Mouse (Mus musculus) lung, embryonic 14.5 days (tissue): ENCODE measurements around the gene Ropn1l. TPM values are rescaled to one million over a fixed set of nuclear protein-coding genes. Genes with fewer than 3 reads are reported as not detected.
A peak's percentile ranks its signal among the peaks of the same experiment; 100 is the strongest.

Experiments
- ATAC-seq: fragments of 200-750 bp; cut with Nextera tagmentation; 2 replicates; pipeline ENCODE4 v1.8.0; 2017; ENCODE audit warnings: mild to moderate bottlenecking, moderate TSS enrichment, moderate library complexity; ENCODE audit not compliant: insufficient read depth
- DNase-seq: peaks from one replicate; pipeline ENCODE4 v3.0.0-alpha.2; 2015
- H3K27ac ChIP-seq: fragments of 300-500 bp; sonication (generic); 2 replicates; pipeline ENCODE4 v1.5.1; 2014; ENCODE audit warnings: low read depth, mild to moderate bottlenecking, moderate library complexity
- H3K27me3 ChIP-seq: fragments of 300-500 bp; sonication (generic); 2 replicates; pipeline ENCODE4 v1.6.1; 2014; ENCODE audit warnings: low read length, control low read depth; ENCODE audit not compliant: insufficient read depth
- H3K36me3 ChIP-seq: fragments of 300-500 bp; sonication (generic); 2 replicates; pipeline ENCODE4 v1.6.1; 2014; ENCODE audit warnings: control low read depth; ENCODE audit not compliant: insufficient read depth
- H3K4me1 ChIP-seq: fragments of 300-500 bp; sonication (generic); 2 replicates; pipeline ENCODE4 v1.6.1; 2014; ENCODE audit warnings: antibody characterized with exemption, control low read depth; ENCODE audit not compliant: insufficient read depth
- H3K4me2 ChIP-seq: fragments of 300-500 bp; sonication (generic); 2 replicates; pipeline ENCODE4 v1.6.1; 2014; ENCODE audit warnings: mild to moderate bottlenecking
- H3K4me3 ChIP-seq: fragments of 300-500 bp; sonication (generic); 2 replicates; pipeline ENCODE4 v1.5.1; 2014; ENCODE audit warnings: low read depth, low read length
- H3K9ac ChIP-seq: fragments of 300-500 bp; sonication (generic); 2 replicates; pipeline ENCODE4 v1.6.1; 2014
- H3K9me3 ChIP-seq: fragments of 300-500 bp; sonication (generic); 2 replicates; pipeline ENCODE4 v1.6.1; 2016; ENCODE audit warnings: low read depth, low read length, control low read depth
- CTCF ChIP-seq: IDR thresholded peaks from 2 replicates; pipeline ENCODE4 v1.5.1; 2016; ENCODE audit warnings: antibody characterized with exemption, low read depth
- WGBS: fragments of 180-500 bp; shearing (Covaris S2); extraction: QIAGEN DNeasy Blood & Tissue Kit; methylation state at CpG from one replicate; pipeline ENCODE4 v1.1.7; 2014; 5-methylcytosine and 5-hydroxymethylcytosine counted together
- polyA plus RNA-seq: library from polyadenylated mRNA; unstranded; fragments of >200 nt; fragmentation: Nextera tagmentation; extraction: Ambion mirVana; gene quantifications from 2 replicates; pipeline ENCODE4 v1.2.1, GENCODE M21; 2014

Gene Ropn1l
- polyA plus RNA-seq, 1 experiment from 2014 or later, result 2.6 TPM

GRCm38 (mm10) chr15:31407490-31407889, 46.0 kb downstream of the Ropn1l start:
- H3K27ac ChIP-seq, result 0 out of 2 replicates have a peak overlapping the region, but pooled peaks have one; percentile 11
- DNase-seq, result peak; percentile 41
- no peak for TF ChIP-seq CTCF
- H3K27me3 ChIP-seq, result no peaks in the 10 kb centered on the region
- 47% methylated on average over 4 of the region's 4 CpGs for WGBS
- H3K4me3 ChIP-seq, result no peak overlapping the region
- no peaks in the 10 kb centered on the region for H3K36me3 ChIP-seq
- H3K4me1 ChIP-seq, result peaks cover 10% of the 10 kb centered on the region; the same call in 1 of the 2 replicates
- no peak overlapping the region for H3K9ac ChIP-seq
- no peak overlapping the region for H3K4me2 ChIP-seq
- peak; percentile 50; the same call in 1 of the 2 replicates for ATAC-seq
- no peaks in the 10 kb centered on the region for H3K9me3 ChIP-seq

GRCm38 (mm10) chr15:31406881-31407280, 46.7 kb downstream of the Ropn1l start:
- H3K4me1 ChIP-seq, result peaks cover 10% of the 10 kb centered on the region; the same call in 1 of the 2 replicates
- H3K36me3 ChIP-seq, result no peaks in the 10 kb centered on the region
- no peaks in the 10 kb centered on the region for H3K9me3 ChIP-seq
- 67% methylated on average over 5 of the region's 5 CpGs for WGBS
- H3K4me3 ChIP-seq, result no peak overlapping the region
- no peak overlapping the region for H3K4me2 ChIP-seq
- no peak for TF ChIP-seq CTCF
- H3K27me3 ChIP-seq, result no peaks in the 10 kb centered on the region
- no peak overlapping the region for H3K27ac ChIP-seq
- H3K9ac ChIP-seq, result no peak overlapping the region
- ATAC-seq (no peak), DNase-seq (no peak)

GRCm38 (mm10) chr15:31404346-31404745, 49.2 kb downstream of the Ropn1l start:
- TF ChIP-seq CTCF, result no peak

GRCm38 (mm10) chr15:31402200-31402892, 51.2 kb downstream of the Ropn1l start:
- peaks cover 6% of the 10 kb centered on the region; the same call in 1 of the 2 replicates for H3K4me1 ChIP-seq
- H3K27me3 ChIP-seq, result no peaks in the 10 kb centered on the region
- H3K4me3 ChIP-seq, result no peak overlapping the region
- 83% methylated on average over 12 of the region's 12 CpGs for WGBS
- ATAC-seq (no peak), DNase-seq (no peak)
- no peak overlapping the region for H3K4me2 ChIP-seq
- no peaks in the 10 kb centered on the region for H3K9me3 ChIP-seq
- H3K27ac ChIP-seq, result no peak overlapping the region
- no peak overlapping the region for H3K9ac ChIP-seq
- no peak for TF ChIP-seq CTCF
- no peaks in the 10 kb centered on the region for H3K36me3 ChIP-seq

More at GRCm38 (mm10) chr15:31404346-31404745, 49.2 kb downstream of the Ropn1l start:
- Histone ChIP-seq H3K9ac (no peak overlapping the region), H3K27ac (no peak overlapping the region), H3K4me3 (no peak overlapping the region), H3K9me3 (no peaks in the 10 kb centered on the region), H3K27me3 (no peaks in the 10 kb centered on the region), H3K4me2 (no peak overlapping the region), H3K4me1 (peaks cover 10% of the 10 kb centered on the region; the same call in 1 of the 2 replicates), H3K36me3 (no peaks in the 10 kb centered on the region)
- no peak for ATAC-seq
- WGBS, result 80% methylated on average over 8 of the region's 8 CpGs
- no peak for DNase-seq

- no peak for TF ChIP-seq CTCF
- 31% methylated on average over 3 of the region's 3 CpGs for WGBS
- Histone ChIP-seq H3K9ac (no peak overlapping the region), H3K4me1 (no peaks in the 10 kb centered on the region), H3K9me3 (no peaks in the 10 kb centered on the region), H3K4me2 (no peak overlapping the region), H3K27ac (no peak overlapping the region), H3K36me3 (no peaks in the 10 kb centered on the region), H3K27me3 (no peaks in the 10 kb centered on the region), H3K4me3 (no peak overlapping the region)
- no peak for ATAC-seq
- no peak for DNase-seq
Observed at GRCm38 (mm10) chr15:31400974-31401373, 52.6 kb downstream of the Ropn1l start.

GRCm38 (mm10) chr15:31398769-31399168, 54.8 kb downstream of the Ropn1l start:
- no peak overlapping the region for H3K9ac ChIP-seq
- ATAC-seq, result no peak

GRCm38 (mm10) chr15:31397379-31397778, 56.2 kb downstream of the Ropn1l start:
- no peaks in the 10 kb centered on the region for H3K36me3 ChIP-seq
- 79% methylated on average over 3 of the region's 3 CpGs for WGBS
- no peak overlapping the region for H3K27ac ChIP-seq
- H3K4me2 ChIP-seq, result no peak overlapping the region
- ATAC-seq (no peak), DNase-seq (no peak)
- no peaks in the 10 kb centered on the region for H3K4me1 ChIP-seq
- TF ChIP-seq CTCF, result peak; percentile 31
- H3K4me3 ChIP-seq, result no peak overlapping the region
- H3K9me3 ChIP-seq, result no peaks in the 10 kb centered on the region
- H3K9ac ChIP-seq, result no peak overlapping the region
- no peaks in the 10 kb centered on the region for H3K27me3 ChIP-seq

More at GRCm38 (mm10) chr15:31398769-31399168, 54.8 kb downstream of the Ropn1l start:
- 90% methylated on average over 13 of the region's 13 CpGs for WGBS
- Histone ChIP-seq H3K36me3 (no peaks in the 10 kb centered on the region), H3K27ac (no peak overlapping the region), H3K4me1 (no peaks in the 10 kb centered on the region), H3K9me3 (no peaks in the 10 kb centered on the region), H3K4me3 (no peak overlapping the region), H3K4me2 (no peak overlapping the region), H3K27me3 (no peaks in the 10 kb centered on the region)
- no peak for TF ChIP-seq CTCF
- DNase-seq, result no peak
